Mouse (Mus musculus) testis, adult 2 months (tissue): ENCODE data around the gene Kat6b. TPM values are rescaled to one million over a fixed set of nuclear protein-coding genes. Genes with fewer than 3 reads are reported as not detected.
"Not testable (repeated sequence)": the region's sequence is repeated elsewhere in the genome, so short reads cannot be mapped to it uniquely, and the experiment has no call there.

ENCODE experiments used
- H3K27ac ChIP-seq: fragments of 200-500 bp; 2 replicates; pipeline ENCODE4 v1.5.1; 2012; ENCODE audit warnings: low read depth, low read length; ENCODE audit not compliant: control insufficient read depth, insufficient read depth
- H3K27me3 ChIP-seq: fragments of 200-500 bp; 2 replicates; pipeline ENCODE4 v1.6.1; 2012; ENCODE audit warnings: mild to moderate bottlenecking, low read length, moderate library complexity; ENCODE audit not compliant: control insufficient read depth, insufficient read depth
- H3K36me3 ChIP-seq: fragments of 200-500 bp; 2 replicates; pipeline ENCODE4 v1.6.1; 2012; ENCODE audit warnings: mild to moderate bottlenecking, low read length; ENCODE audit not compliant: control insufficient read depth, insufficient read depth
- H3K4me1 ChIP-seq: fragments of 200-500 bp; 2 replicates; pipeline ENCODE4 v1.6.1; 2012; ENCODE audit warnings: low read length; ENCODE audit not compliant: control insufficient read depth, insufficient read depth
- H3K4me3 ChIP-seq: fragments of 200-500 bp; 2 replicates; pipeline ENCODE4 v1.5.1; 2012; ENCODE audit warnings: low read depth, mild to moderate bottlenecking, low read length, moderate library complexity, mixed read lengths; ENCODE audit not compliant: control insufficient read depth
- CTCF ChIP-seq: fragments of 200-500 bp; IDR thresholded peaks from 2 replicates; pipeline ENCODE4 v1.5.1; 2012; ENCODE audit warnings: low read depth, mild to moderate bottlenecking, inconsistent platforms, low read length, moderate library complexity; ENCODE audit not compliant: control insufficient read depth, insufficient read depth, insufficient replicate concordance
- POLR2A ChIP-seq: fragments of 200-500 bp; IDR thresholded peaks from 2 replicates; pipeline ENCODE4 v1.6.1; 2012; ENCODE audit warnings: low read depth, mild to moderate bottlenecking, inconsistent platforms, low read length, moderate library complexity; ENCODE audit not compliant: control insufficient read depth
- polyA plus RNA-seq: library from polyadenylated mRNA; depleted of rRNA; stranded (reverse); fragments of >200 nt; gene quantifications from 2 replicates; pipeline ENCODE4 v1.2.3, GENCODE M21; 2012

The Kat6b gene
- polyA plus RNA-seq, 1 experiment: 7.6 TPM

GRCm38 (mm10) chr14:21470386-21470785, 10.8 kb upstream of the Kat6b start:
- Histone ChIP-seq H3K27ac (no peak overlapping the region), H3K27me3 (no peaks in the 10 kb centered on the region), H3K36me3 (no peaks in the 10 kb centered on the region), H3K4me3 (no peak overlapping the region), H3K4me1 (no peaks in the 10 kb centered on the region)
- TF ChIP-seq POLR2A (no peak), CTCF (no peak)

- TF ChIP-seq CTCF: no peak
- no peak for TF ChIP-seq POLR2A
- no peaks in the 10 kb centered on the region for H3K4me1 ChIP-seq
- H3K4me3 ChIP-seq: no peak overlapping the region
- no peaks in the 10 kb centered on the region for H3K36me3 ChIP-seq
- H3K27me3 ChIP-seq: no peaks in the 10 kb centered on the region
- H3K27ac ChIP-seq: no peak overlapping the region
These were observed 9.3 kb upstream of the Kat6b start for GRCm38 (mm10) chr14:21471975-21472374.

GRCm38 (mm10) chr14:21474593-21475132, 6.6 kb upstream of the Kat6b start:
- H3K27ac ChIP-seq, H3K36me3 ChIP-seq, H3K27me3 ChIP-seq, H3K4me1 ChIP-seq, H3K4me3 ChIP-seq: not testable (repeated sequence)

GRCm38 (mm10) chr14:21477181-21477580, 4.1 kb upstream of the Kat6b start:
- no peaks in the 10 kb centered on the region for H3K27me3 ChIP-seq
- no peak for TF ChIP-seq POLR2A
- TF ChIP-seq CTCF: no peak
- no peak overlapping the region for H3K27ac ChIP-seq
- no peak overlapping the region for H3K4me3 ChIP-seq
- H3K4me1 ChIP-seq: no peaks in the 10 kb centered on the region
- H3K36me3 ChIP-seq: no peaks in the 10 kb centered on the region

- peak overlapping the region; percentile 1; the same call in 1 of the 2 replicates for H3K4me3 ChIP-seq
- TF ChIP-seq POLR2A (no peak), CTCF (no peak)
These were observed 1.7 kb upstream of the Kat6b start for GRCm38 (mm10) chr14:21479566-21479965.

GRCm38 (mm10) chr14:21480191-21480590, 1.0 kb upstream of the Kat6b start:
- Histone ChIP-seq H3K27ac (no peak overlapping the region), H3K4me1 (no peaks in the 10 kb centered on the region; the same call in 1 of the 2 replicates), H3K36me3 (no peaks in the 10 kb centered on the region), H3K4me3 (no peak overlapping the region), H3K27me3 (no peaks in the 10 kb centered on the region)
- TF ChIP-seq CTCF: no peak
- TF ChIP-seq POLR2A: no peak

More at GRCm38 (mm10) chr14:21479566-21479965, 1.7 kb upstream of the Kat6b start:
- Histone ChIP-seq H3K4me1 (no peaks in the 10 kb centered on the region), H3K27me3 (no peaks in the 10 kb centered on the region), H3K36me3 (no peaks in the 10 kb centered on the region), H3K27ac (no peak overlapping the region)

- Histone ChIP-seq H3K4me1 (no peaks in the 10 kb centered on the region; the same call in 1 of the 2 replicates), H3K27me3 (no peaks in the 10 kb centered on the region), H3K4me3 (no peak overlapping the region), H3K27ac (no peak overlapping the region), H3K36me3 (no peaks in the 10 kb centered on the region)
- TF ChIP-seq CTCF (no peak), POLR2A (no peak)
These were observed 3.0 kb downstream of the Kat6b start for GRCm38 (mm10) chr14:21484199-21484598.

GRCm38 (mm10) chr14:21484693-21485092, 3.5 kb downstream of the Kat6b start:
- Histone ChIP-seq H3K36me3 (no peaks in the 10 kb centered on the region), H3K4me3 (no peak overlapping the region), H3K27me3 (no peaks in the 10 kb centered on the region), H3K27ac (no peak overlapping the region), H3K4me1 (no peaks in the 10 kb centered on the region; the same call in 1 of the 2 replicates)
- TF ChIP-seq POLR2A: no peak
- no peak for TF ChIP-seq CTCF
